Mouse (Mus musculus) E14TG2a.4 (cell line): Measurements from ENCODE around the gene Slc51b.
A peak's percentile ranks its signal among the peaks of the same experiment; 100 is the strongest.

Experiments
- H3K27me3 ChIP-seq: 2 replicates; pipeline ENCODE4 v1.6.1; 2014; ENCODE audit warnings: low read length, control low read depth; ENCODE audit not compliant: insufficient read depth
- H3K36me3 ChIP-seq: 2 replicates; pipeline ENCODE4 v1.6.1; 2014; ENCODE audit warnings: low read length, control low read depth; ENCODE audit not compliant: insufficient read depth
- H3K4me1 ChIP-seq: replicated peaks from 2 replicates; pipeline ENCODE4 v1.6.1; 2014; ENCODE audit warnings: low read depth, low read length, control low read depth
- H3K4me3 ChIP-seq: replicated peaks from 2 replicates; pipeline ENCODE4 v1.5.1; 2014; ENCODE audit warnings: mild to moderate bottlenecking, low read length
- H3K9me3 ChIP-seq: 2 replicates; pipeline ENCODE4 v1.6.1; 2014; ENCODE audit warnings: low read length, control low read depth
- CTCF ChIP-seq: conservative IDR thresholded peaks from 2 replicates; pipeline ENCODE4 v1.5.1; 2014; ENCODE audit warnings: low read length
- NANOG ChIP-seq: IDR thresholded peaks from 2 replicates; pipeline ENCODE4 v1.6.1; 2014; ENCODE audit warnings: borderline replicate concordance, low read length, mixed read lengths
- POU5F1 ChIP-seq: IDR thresholded peaks from 2 replicates; pipeline ENCODE4 v1.6.1; 2014; ENCODE audit warnings: low read length, borderline replicate concordance

Gene Slc51b

GRCm38 (mm10) chr9:65424393-65424792 is 1.6 kb upstream of the Slc51b start:
- Histone ChIP-seq H3K4me3 (no peak overlapping the region), H3K27me3 (no peaks in the 10 kb centered on the region), H3K4me1 (peaks cover 18% of the 10 kb centered on the region), H3K9me3 (no peaks in the 10 kb centered on the region), H3K36me3 (no peaks in the 10 kb centered on the region)
- TF ChIP-seq CTCF = no peak
- TF ChIP-seq NANOG = no peak
- TF ChIP-seq POU5F1 = no peak

- H3K9me3 ChIP-seq = no peaks in the 10 kb centered on the region
These were observed 3.1 kb downstream of the Slc51b start for GRCm38 (mm10) chr9:65419633-65420032.

GRCm38 (mm10) chr9:65417738-65418137 is 5.0 kb downstream of the Slc51b start:
- H3K36me3 ChIP-seq = no peaks in the 10 kb centered on the region
- no peak overlapping the region for H3K4me3 ChIP-seq
- TF ChIP-seq CTCF (no peak), POU5F1 (no peak), NANOG (no peak)
- 0 out of 2 replicates have a peak, but pooled peaks cover 1% of the 10 kb centered on the region for H3K4me1 ChIP-seq
- no peaks in the 10 kb centered on the region for H3K9me3 ChIP-seq
- peaks cover 6% of the 10 kb centered on the region for H3K27me3 ChIP-seq

More at GRCm38 (mm10) chr9:65419633-65420032, 3.1 kb downstream of the Slc51b start:
- Histone ChIP-seq H3K4me1 (peaks cover 15% of the 10 kb centered on the region), H3K4me3 (no peak overlapping the region), H3K36me3 (no peaks in the 10 kb centered on the region), H3K27me3 (no peaks in the 10 kb centered on the region; the same call in 1 of the 2 replicates)
- 0 out of 2 replicates have a peak, but pooled peaks have one; percentile 1 for TF ChIP-seq CTCF
- TF ChIP-seq POU5F1 = no peak

GRCm38 (mm10) chr9:65411326-65411725 is 11.4 kb downstream of the Slc51b start:
- Histone ChIP-seq H3K9me3 (no peaks in the 10 kb centered on the region), H3K4me1 (0 out of 2 replicates have a peak, but pooled peaks cover 5% of the 10 kb centered on the region), H3K36me3 (no peaks in the 10 kb centered on the region), H3K4me3 (no peak overlapping the region), H3K27me3 (peaks cover 21% of the 10 kb centered on the region)
- no peak for TF ChIP-seq POU5F1
- no peak for TF ChIP-seq NANOG
- no peak for TF ChIP-seq CTCF

GRCm38 (mm10) chr9:65410378-65410777 is 12.4 kb downstream of the Slc51b start:
- Histone ChIP-seq H3K27me3 (peaks cover 21% of the 10 kb centered on the region), H3K36me3 (no peaks in the 10 kb centered on the region), H3K9me3 (no peaks in the 10 kb centered on the region), H3K4me1 (0 out of 2 replicates have a peak, but pooled peaks cover 5% of the 10 kb centered on the region), H3K4me3 (no peak overlapping the region)
- TF ChIP-seq CTCF = no peak
- TF ChIP-seq NANOG = no peak
- TF ChIP-seq POU5F1 = no peak

- no peaks in the 10 kb centered on the region for H3K9me3 ChIP-seq
- no peak for TF ChIP-seq CTCF
- no peak for TF ChIP-seq NANOG
- TF ChIP-seq POU5F1 = no peak
- H3K36me3 ChIP-seq = no peaks in the 10 kb centered on the region
- H3K27me3 ChIP-seq = peaks cover 22% of the 10 kb centered on the region
- 0 out of 2 replicates have a peak, but pooled peaks cover 5% of the 10 kb centered on the region for H3K4me1 ChIP-seq
- H3K4me3 ChIP-seq = no peak overlapping the region
These were observed 13.9 kb downstream of the Slc51b start for GRCm38 (mm10) chr9:65408871-65409295.

- Histone ChIP-seq H3K36me3 (no peaks in the 10 kb centered on the region), H3K27me3 (peaks cover 24% of the 10 kb centered on the region), H3K4me1 (0 out of 2 replicates have a peak, but pooled peaks cover 5% of the 10 kb centered on the region), H3K9me3 (no peaks in the 10 kb centered on the region), H3K4me3 (no peak overlapping the region)
- TF ChIP-seq NANOG (no peak), POU5F1 (no peak), CTCF (no peak)
These were observed 14.9 kb downstream of the Slc51b start for GRCm38 (mm10) chr9:65407861-65408260.

- peaks cover 28% of the 10 kb centered on the region for H3K27me3 ChIP-seq
- no peak for TF ChIP-seq CTCF
- TF ChIP-seq POU5F1 = no peak
- no peaks in the 10 kb centered on the region for H3K9me3 ChIP-seq
- H3K4me3 ChIP-seq = no peak overlapping the region
- 0 out of 2 replicates have a peak, but pooled peaks cover 5% of the 10 kb centered on the region for H3K4me1 ChIP-seq
- no peaks in the 10 kb centered on the region for H3K36me3 ChIP-seq
These were observed 15.4 kb downstream of the Slc51b start for GRCm38 (mm10) chr9:65407327-65407726.

GRCm38 (mm10) chr9:65405184-65405449 is 17.6 kb downstream of the Slc51b start:
- Histone ChIP-seq H3K27me3 (peaks cover 22% of the 10 kb centered on the region), H3K4me1 (no peaks in the 10 kb centered on the region), H3K9me3 (no peaks in the 10 kb centered on the region), H3K4me3 (no peak overlapping the region), H3K36me3 (no peaks in the 10 kb centered on the region)
- TF ChIP-seq POU5F1 (no peak), CTCF (no peak), NANOG (no peak)
